In genomic region chr2:72970831-72971230, GRCm38 (mm10) we compare ENCODE assay signal across 25 mouse cellular contexts. TPM values are rescaled to one million over a fixed set of nuclear protein-coding genes. Genes with fewer than 3 reads are reported as not detected.
"Had no signal": no experiment of that assay in that cellular context is flagged by ENCODE, and none has a peak within 500 bp of the region (broad histone marks: within the 10 kb centered on the region; RNA-seq: fewer than 3 reads in every experiment).

No protein-coding gene starts in this region.

- H3K9ac ChIP-seq: neural tube, embryonic 13.5 days; neural tube, embryonic 15.5 days; stomach, embryonic 15.5 days had no signal

- H3K4me3 ChIP-seq: neural tube, embryonic 13.5 days; neural tube, embryonic 15.5 days; stomach, embryonic 15.5 days had no signal

- H3K4me2 ChIP-seq: neural tube, embryonic 13.5 days; neural tube, embryonic 15.5 days; stomach, embryonic 15.5 days had no signal

- DNase-seq: retina, postnatal 1 day; right cerebral cortex, adult 18-20 months; right cerebral cortex, postnatal 14 days; right cerebral cortex, postnatal 25 days; right cerebral cortex, postnatal 4 days; spleen, adult 18-20 months; thymus, adult 18-20 months; thymus, adult 2 months; thymus, postnatal 14 days; thymus, postnatal 25 days; thymus, postnatal 36 days; thymus, postnatal 4 days had no signal

- H3K27ac ChIP-seq: neural tube, embryonic 13.5 days; neural tube, embryonic 15.5 days; stomach, embryonic 15.5 days; stomach, postnatal 0 days had no signal

- H3K27me3 ChIP-seq: neural tube, embryonic 13.5 days; neural tube, embryonic 15.5 days; stomach, embryonic 15.5 days had no signal

- H3K9me3 ChIP-seq: neural tube, embryonic 13.5 days; neural tube, embryonic 15.5 days; stomach, embryonic 15.5 days had no signal

RNA-seq across cellular contexts. Expression of gene Gm11084, which starts 15.7 kb away (rescaled TPM):
- total RNA-seq: neutrophil, adult 5-6 weeks had no signal
- polyA plus RNA-seq: neural tube, embryonic 13.5 days; neural tube, embryonic 14.5 days; neural tube, embryonic 15.5 days; small intestine, adult 2 months; spleen, adult 2 months; stomach, embryonic 14.5 days; stomach, embryonic 15.5 days; stomach, embryonic 16.5 days; stomach, postnatal 0 days; testis, adult 2 months; thymus, adult 2 months; thymus, postnatal 0 days; urinary bladder, adult 2 months had no signal
